Mouse (Mus musculus) forebrain, embryonic 15.5 days (tissue): ENCODE measurements at regions not wholly inside any gene's neighbourhood (a gene's known extent, or its start where the extent isn't known, plus 50 kb on each side); places are given as distances from the start of the nearest gene placed in this dataset.
"Not testable (repeated sequence)": the region's sequence is repeated elsewhere in the genome, so short reads cannot be mapped to it uniquely, and the experiment has no call there.

Experiments
- ATAC-seq: fragments of 200-750 bp; cut with Nextera tagmentation; replicated peaks from 2 replicates; pipeline ENCODE4 v1.8.0; 2017; ENCODE audit warnings: mild to moderate bottlenecking, moderate TSS enrichment, moderate library complexity
- H3K27ac ChIP-seq: fragments of 300-500 bp; sonication (generic); replicated peaks from 2 replicates; pipeline ENCODE4 v1.5.1; 2015; ENCODE audit warnings: mild to moderate bottlenecking, inconsistent platforms
- H3K27me3 ChIP-seq: fragments of 300-500 bp; sonication (generic); 2 replicates; pipeline ENCODE4 v1.6.1; 2015; ENCODE audit warnings: inconsistent platforms
- H3K36me3 ChIP-seq: fragments of 300-500 bp; sonication (generic); 2 replicates; pipeline ENCODE4 v1.6.1; 2015; ENCODE audit warnings: mild to moderate bottlenecking, inconsistent platforms
- H3K4me1 ChIP-seq: fragments of 300-500 bp; sonication (generic); 2 replicates; pipeline ENCODE4 v1.6.1; 2015; ENCODE audit warnings: inconsistent platforms
- H3K4me2 ChIP-seq: fragments of 300-500 bp; sonication (generic); replicated peaks from 2 replicates; pipeline ENCODE4 v1.6.1; 2015; ENCODE audit warnings: mild to moderate bottlenecking, inconsistent platforms
- H3K4me3 ChIP-seq: fragments of 300-500 bp; sonication (generic); 2 replicates; pipeline ENCODE4 v1.5.1; 2015; ENCODE audit warnings: mild to moderate bottlenecking, inconsistent platforms
- H3K9ac ChIP-seq: fragments of 300-500 bp; sonication (generic); replicated peaks from 2 replicates; pipeline ENCODE4 v1.6.1; 2015; ENCODE audit warnings: mild to moderate bottlenecking, inconsistent platforms
- H3K9me3 ChIP-seq: fragments of 300-500 bp; sonication (generic); 2 replicates; pipeline ENCODE4 v1.6.1; 2016; ENCODE audit warnings: inconsistent platforms
- WGBS: fragments of 180-500 bp; shearing (Covaris S2); methylation state at CpG from one replicate; pipeline ENCODE4 v1.1.7; 2015; ENCODE audit warnings: mixed read lengths; 5-methylcytosine and 5-hydroxymethylcytosine counted together

GRCm38 (mm10) chr4:146263038-146263685 lies 106.5 kb downstream of the Zfp600 start:
- H3K27me3 ChIP-seq, H3K9ac ChIP-seq: not testable (repeated sequence)
- WGBS, result 6% methylated on average over 43 of the region's 51 CpGs

GRCm38 (mm10) chr4:146263790-146264189 lies 107.2 kb downstream of the Zfp600 start:
- H3K9ac ChIP-seq, H3K4me2 ChIP-seq, H3K4me1 ChIP-seq, H3K27me3 ChIP-seq, H3K27ac ChIP-seq, H3K36me3 ChIP-seq, H3K4me3 ChIP-seq, ATAC-seq, H3K9me3 ChIP-seq: not testable (repeated sequence)
- 57% methylated on average over 2 of the region's 5 CpGs for WGBS

More at GRCm38 (mm10) chr4:146263038-146263685, 106.5 kb downstream of the Zfp600 start:
- H3K9me3 ChIP-seq, H3K4me1 ChIP-seq, H3K27ac ChIP-seq, H3K36me3 ChIP-seq: not testable (repeated sequence)
- H3K4me2 ChIP-seq, result peak overlapping the region; percentile 35
- ATAC-seq, result peak; percentile 86
- H3K4me3 ChIP-seq, result peak overlapping the region; percentile 26

GRCm38 (mm10) chr4:146270119-146270747 lies 113.6 kb downstream of the Zfp600 start:
- not testable (repeated sequence) for H3K36me3 ChIP-seq, H3K27ac ChIP-seq, H3K4me3 ChIP-seq, H3K4me2 ChIP-seq, H3K27me3 ChIP-seq, H3K9ac ChIP-seq, ATAC-seq, H3K4me1 ChIP-seq, H3K9me3 ChIP-seq
- WGBS, result no CpG with 5 or more reads among the region's 14 CpGs
